Mouse (Mus musculus): Measurements from ENCODE around the gene Shoc2.

GRCm38 (mm10) chr19:53898498-53898897 lies 45.6 kb upstream of the Shoc2 start:
- TF ChIP-seq CTCF (IDR thresholded peaks at IDR 0.05; ENCODE audit: borderline replicate concordance, extremely low read depth, insufficient read depth, insufficient read length) = no peak
- no peak for TF ChIP-seq POLR2A (IDR thresholded peaks at IDR 0.05; ENCODE audit: borderline replicate concordance, extremely low read depth, insufficient read depth, insufficient read length, poor library complexity, severe bottlenecking)
